Mouse (Mus musculus): ENCODE data around the gene Fbxw2. TPM values are rescaled to one million over a fixed set of nuclear protein-coding genes. Genes with fewer than 3 reads are reported as not detected.
"Not testable (repeated sequence)": the region's sequence is repeated elsewhere in the genome, so short reads cannot be mapped to it uniquely, and the experiment has no call there.

Fbxw2 gene
- total RNA-seq, 2 experiments from 2014 or later, result 97.1 to 103 TPM

DNA sequence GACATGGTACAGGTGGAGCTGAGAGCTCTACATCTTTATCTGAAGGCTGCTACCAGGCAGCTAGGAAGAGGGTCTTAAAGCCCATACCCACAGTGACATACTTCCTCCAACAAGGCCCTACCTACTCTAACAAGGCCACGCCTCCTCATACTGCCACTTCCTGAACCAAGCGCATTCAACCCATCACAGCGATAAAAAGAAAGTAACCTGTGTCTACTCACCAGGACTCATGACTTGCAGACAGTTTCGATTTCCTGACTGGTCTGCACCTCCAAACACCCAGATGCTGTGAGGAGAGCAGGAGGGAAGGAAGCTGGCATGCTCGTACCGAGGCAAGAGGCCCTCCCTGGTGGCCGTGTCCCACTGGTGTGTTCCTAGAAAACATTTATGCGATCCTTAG is 35.8 kb downstream of the Fbxw2 start:
- DNase-seq (ENCODE audit: extremely low spot score in 1 of 2, low spot score in 2 of 2), result no peak
- intact Hi-C loops (cut with DNase I), result no loop called here

DNA sequence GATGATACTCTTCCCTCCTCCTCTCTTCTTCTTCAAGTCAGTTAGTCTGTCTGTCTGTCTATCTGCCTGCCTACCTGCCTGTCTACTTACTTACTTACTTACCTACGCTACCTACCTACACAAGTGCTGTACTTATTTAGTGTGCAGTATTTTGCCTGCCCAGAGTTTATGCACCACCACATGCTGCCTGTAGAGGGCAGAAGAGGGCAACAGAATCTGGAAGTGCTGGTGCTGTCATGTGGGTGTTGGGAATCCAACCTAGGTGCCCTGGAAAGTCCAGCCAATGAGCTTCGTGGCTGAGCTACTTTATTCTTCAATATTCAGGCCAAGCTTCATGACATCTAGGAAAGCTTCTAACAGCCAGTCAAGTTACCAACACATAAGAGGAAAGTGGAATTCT is 42.0 kb downstream of the Fbxw2 start:
- intact Hi-C loops (cut with DNase I), result no loop called here
- no peak for DNase-seq (ENCODE audit: extremely low spot score in 1 of 2, low spot score in 2 of 2)

DNA sequence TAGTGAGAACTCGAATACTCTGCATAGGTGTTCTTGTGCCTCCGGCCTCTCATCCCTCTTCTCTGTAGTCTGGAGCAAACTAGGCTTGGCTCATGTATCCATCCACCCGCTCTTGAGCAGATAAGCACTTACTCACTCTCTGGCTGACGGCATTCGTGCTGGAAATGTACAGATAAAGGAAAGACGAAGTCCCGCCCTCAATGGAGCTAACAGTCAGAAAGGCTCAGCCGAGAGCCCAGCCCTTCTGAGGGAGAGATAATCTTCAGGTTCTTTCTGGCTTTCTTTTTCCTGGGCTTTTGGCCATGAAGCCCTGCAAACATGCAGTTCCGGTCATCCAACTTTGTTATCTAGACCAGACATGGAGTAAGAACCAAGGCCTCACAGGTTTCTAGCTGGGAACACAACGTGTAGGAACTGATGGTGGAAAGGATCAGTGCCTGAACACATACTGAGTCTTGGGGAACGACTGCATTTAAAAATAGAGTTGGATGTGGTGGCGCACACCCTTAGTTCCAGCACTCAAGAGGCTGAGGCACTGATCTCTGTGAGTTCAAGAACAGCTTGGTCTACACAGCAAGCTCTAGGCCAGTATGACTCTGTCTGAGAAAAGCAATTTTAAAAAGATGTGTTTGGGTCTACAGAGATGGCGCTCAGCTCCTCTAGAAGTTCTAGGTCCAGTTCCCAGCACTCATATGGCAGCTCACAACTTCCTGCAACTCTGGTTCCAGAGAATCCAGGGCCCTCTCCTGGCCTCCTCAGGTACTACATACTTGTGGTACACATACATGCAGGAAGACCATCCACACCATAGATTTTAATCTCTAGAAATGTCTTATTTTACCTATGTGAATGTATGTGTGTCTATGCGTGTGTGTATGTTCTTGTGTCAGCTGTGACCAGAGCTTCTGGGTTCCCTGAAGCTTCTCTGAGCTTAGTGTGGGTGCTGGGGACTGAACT is 42.8 kb downstream of the Fbxw2 start:
- intact Hi-C loops (cut with DNase I), result no loop called here
- no peak for DNase-seq (ENCODE audit: extremely low spot score in 1 of 2, low spot score in 2 of 2)

DNA sequence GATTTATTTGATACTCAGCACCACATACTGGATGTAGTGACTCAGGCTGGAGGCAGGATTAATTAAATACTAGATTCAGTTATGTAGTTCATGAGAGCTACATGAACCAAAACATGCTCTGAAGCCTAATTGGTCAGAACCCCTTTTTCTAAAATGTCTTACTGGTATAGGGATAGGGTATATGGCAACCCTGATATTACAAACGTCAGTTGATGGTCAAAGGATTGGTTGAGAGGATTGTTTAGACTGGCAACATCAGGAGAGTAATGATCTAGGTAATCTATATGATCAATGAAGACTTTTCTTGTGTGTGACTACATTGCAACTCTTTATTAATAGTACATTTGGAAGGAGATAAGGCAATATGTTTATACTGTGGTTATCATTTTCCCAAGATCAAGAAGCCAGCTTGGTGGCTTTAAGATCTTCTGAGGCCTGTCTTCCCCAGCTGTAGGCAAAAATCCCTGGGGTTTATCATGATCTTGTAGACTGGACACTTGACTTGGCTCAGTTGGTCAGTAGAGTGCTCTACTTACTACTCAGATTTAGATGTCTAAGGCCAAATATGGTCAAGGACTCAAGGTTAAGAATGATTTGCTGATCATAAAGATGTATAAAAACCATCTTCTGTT is 48.8 kb downstream of the Fbxw2 start:
- DNase-seq (ENCODE audit: extremely low spot score in 1 of 2, low spot score in 2 of 2), result no peak
- intact Hi-C loops (cut with DNase I), result no loop called here

DNA sequence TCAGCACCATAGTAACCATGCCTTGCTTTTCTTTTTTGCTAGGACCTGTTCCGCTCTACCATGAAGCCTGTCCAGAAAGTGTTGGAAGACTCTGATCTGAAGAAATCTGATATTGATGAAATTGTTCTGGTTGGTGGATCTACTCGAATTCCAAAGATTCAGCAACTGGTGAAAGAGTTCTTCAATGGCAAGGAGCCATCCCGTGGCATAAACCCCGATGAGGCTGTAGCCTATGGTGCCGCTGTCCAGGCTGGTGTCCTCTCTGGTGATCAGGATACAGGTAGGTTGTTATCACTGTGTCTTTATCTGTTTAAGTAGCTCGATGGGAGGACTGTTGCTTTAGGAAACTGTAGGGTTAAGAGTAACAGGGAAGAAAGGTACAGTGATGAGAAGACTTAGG is 51.6 kb downstream of the Fbxw2 start:
- intact Hi-C loops (cut with DNase I), result no loop called here
- DNase-seq (ENCODE audit: extremely low spot score in 1 of 2, low spot score in 2 of 2), result no peak

DNA sequence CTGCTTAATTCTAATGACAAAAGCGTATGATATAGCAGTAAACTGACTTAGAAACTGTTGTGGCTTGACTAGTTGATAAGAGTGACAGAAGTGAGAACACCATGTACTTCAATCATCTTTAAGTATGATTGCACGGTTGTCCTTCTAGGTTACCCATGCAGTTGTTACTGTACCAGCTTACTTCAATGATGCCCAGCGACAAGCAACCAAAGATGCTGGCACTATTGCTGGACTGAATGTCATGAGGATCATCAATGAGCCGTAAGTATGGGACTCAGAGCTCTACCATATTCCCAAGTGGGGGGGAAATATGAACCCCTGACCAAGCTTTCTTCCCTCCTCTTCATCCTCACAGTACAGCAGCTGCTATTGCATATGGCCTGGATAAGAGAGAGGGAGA is 52.4 kb downstream of the Fbxw2 start:
- intact Hi-C loops (cut with DNase I), result no loop called here
- DNase-seq (ENCODE audit: extremely low spot score in 1 of 2, low spot score in 2 of 2), result no peak

DNA sequence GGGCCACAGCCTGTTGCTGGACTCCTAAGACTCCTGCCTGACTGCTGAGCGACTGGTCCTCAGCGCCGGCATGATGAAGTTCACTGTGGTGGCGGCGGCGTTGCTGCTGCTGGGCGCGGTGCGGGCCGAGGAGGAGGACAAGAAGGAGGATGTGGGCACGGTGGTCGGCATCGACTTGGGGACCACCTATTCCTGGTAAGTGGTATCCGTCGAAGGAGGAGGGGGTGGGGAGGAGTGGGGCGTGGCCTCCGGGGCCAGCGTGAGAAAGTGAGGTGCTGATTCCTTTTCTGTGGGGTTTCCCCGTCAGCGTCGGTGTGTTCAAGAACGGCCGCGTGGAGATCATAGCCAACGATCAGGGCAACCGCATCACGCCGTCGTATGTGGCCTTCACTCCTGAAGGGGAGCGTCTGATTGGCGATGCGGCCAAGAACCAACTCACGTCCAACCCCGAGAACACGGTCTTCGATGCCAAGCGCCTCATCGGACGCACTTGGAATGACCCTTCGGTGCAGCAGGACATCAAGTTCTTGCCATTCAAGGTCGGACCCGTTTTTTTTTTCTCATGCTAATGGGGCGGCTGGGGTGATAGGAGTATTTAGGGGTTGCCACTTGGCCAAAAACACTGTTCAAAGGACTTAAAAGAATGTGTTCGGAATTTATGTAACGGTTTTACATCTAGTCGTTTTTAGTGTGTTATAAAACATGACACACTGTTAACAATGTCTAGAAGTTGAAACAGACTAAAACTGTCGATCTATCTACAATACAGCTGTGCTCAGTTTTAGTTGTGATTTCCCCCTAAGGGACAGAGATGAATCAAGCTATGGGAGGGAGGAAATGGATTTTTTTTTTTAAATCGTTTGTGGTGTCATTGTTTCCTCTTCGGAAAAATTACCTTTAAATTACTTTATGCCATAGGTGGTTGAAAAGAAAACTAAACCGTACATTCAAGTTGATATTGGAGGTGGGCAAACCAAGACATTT is 53.6 kb downstream of the Fbxw2 start:
- intact Hi-C loops (cut with DNase I), result no loop called here
- peak in 1 of 2 experiments; percentile 61 for DNase-seq (ENCODE audit: extremely low spot score in 1 of 2, low spot score in 2 of 2)

DNA sequence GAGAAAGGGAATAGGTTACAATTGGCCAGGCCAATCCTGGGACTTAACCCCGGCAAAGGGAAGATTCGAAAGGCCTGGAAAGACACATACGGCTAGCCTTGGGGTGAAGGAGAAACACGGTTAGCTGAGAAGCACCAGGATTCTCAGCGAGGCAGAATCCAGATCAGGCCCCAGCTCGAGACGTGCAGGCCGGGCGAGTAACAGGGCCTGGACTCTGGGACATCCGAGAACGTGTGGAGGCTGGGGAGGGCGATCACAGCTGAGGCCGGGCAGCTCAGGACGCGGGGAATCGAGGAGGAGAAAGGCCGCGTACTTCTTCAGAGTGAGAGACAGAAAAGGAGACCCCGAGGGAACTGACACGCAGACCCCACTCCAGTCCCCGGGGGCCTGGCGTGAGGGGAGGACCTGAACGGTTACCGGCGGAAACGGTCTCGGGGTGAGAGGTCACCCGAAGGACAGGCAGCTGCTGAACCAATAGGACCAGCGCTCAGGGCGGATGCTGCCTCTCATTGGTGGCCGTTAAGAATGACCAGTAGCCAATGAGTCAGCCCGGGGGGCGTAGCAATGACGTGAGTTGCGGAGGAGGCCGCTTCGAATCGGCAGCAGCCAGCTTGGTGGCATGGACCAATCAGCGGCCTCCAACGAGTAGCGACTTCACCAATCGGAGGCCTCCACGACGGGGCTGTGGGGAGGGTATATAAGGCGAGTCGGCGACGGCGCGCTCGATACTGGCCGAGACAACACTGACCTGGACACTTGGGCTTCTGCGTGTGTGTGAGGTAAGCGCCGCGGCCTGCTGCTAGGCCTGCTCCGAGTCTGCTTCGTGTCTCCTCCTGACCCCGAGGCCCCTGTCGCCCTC is 54.5 kb downstream of the Fbxw2 start, which contains the start of gene Hspa5:
Gene Hspa5 (plus strand): TSS at position 603 of the 859 bp plus-strand sequence.
- DNase-seq (ENCODE audit: extremely low spot score in 1 of 2, low spot score in 2 of 2), result peak; percentile 100
- intact Hi-C loops (cut with DNase I), result no loop called here

DNA sequence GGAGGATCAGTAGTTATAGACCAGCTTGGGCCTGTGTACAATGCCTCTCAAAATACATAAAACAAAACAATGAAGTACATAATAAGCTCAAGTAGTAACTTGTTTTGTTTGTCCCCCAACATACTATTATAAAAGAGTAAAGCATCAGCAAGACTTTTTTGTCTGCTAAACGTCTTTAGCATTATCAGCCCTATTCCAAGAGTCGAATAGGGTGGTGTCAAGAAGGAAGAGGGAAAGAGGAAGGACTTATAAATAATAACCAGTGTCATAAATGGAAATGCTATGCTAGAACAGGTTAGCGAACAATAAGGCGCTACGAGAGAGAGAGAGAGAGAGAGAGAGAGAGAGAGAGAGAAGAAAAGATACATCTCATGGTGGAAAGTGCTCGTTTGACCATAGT is 55.2 kb downstream of the Fbxw2 start:
- intact Hi-C loops (cut with DNase I), result no loop called here
- DNase-seq (ENCODE audit: extremely low spot score in 1 of 2, low spot score in 2 of 2), result no peak

DNA sequence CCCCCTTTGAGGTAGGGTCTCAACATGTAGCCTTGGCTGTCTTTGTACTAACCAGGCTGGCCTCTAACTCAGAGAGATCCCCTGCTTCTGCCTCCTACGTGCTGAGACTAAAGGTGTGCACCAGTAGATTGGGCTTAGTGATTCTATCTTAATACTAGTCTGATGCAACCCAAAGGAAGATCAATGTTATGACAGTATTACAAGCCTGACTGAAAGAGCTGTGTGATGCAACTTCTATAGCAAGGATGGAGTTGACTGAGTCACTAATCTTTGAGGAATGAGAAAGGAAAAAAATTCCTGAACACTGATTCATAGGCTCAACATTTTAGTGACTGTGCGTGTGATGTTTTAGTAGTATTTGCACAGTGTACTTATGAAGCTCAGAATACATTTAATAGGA is 56.1 kb downstream of the Fbxw2 start:
- DNase-seq (ENCODE audit: extremely low spot score in 1 of 2, low spot score in 2 of 2), result no peak
- intact Hi-C loops (cut with DNase I), result no loop called here

DNA sequence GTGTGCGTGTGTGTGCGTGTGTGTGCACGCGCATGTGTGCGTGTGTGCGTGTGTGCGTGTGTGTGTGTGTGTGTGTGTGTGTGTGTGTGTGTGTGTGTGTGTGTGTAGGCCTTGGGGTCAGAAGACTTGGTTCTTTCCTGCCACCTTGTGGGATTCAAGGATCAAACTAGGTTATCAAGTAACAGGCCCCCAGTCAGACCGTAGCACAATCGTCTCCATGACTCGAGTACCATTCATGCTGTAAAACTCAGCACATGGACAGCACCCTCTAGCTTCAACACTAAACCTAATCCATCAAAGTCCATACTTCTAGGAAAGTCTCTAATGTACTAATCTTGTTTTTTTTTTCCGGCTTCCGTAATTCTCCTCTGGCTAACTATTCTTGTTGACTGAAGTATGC is 61.3 kb downstream of the Fbxw2 start:
- no peak for DNase-seq (ENCODE audit: extremely low spot score in 1 of 2, low spot score in 2 of 2)
- intact Hi-C loops (cut with DNase I), result no loop called here

DNA sequence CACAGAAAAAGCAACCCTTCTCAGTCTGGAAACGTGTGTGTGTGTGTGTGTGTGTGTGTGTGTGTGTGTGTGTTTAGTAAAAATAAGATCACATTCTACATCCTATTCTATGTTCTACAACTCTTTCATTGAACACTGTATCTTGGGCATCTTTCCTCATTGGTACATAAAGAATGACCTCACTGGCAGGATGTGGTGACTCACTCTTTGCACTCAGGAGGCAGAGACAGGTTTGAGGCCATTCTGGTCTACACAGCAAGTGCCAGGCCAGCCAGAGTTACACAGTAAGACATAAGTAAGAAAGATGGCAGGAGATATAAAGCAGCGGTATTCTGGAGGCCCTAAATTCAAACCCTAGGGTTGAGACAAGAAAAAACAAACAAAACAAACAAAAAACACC is 63.2 kb downstream of the Fbxw2 start:
- DNase-seq (ENCODE audit: extremely low spot score in 1 of 2, low spot score in 2 of 2), result no peak
- intact Hi-C loops (cut with DNase I), result no loop called here

DNA sequence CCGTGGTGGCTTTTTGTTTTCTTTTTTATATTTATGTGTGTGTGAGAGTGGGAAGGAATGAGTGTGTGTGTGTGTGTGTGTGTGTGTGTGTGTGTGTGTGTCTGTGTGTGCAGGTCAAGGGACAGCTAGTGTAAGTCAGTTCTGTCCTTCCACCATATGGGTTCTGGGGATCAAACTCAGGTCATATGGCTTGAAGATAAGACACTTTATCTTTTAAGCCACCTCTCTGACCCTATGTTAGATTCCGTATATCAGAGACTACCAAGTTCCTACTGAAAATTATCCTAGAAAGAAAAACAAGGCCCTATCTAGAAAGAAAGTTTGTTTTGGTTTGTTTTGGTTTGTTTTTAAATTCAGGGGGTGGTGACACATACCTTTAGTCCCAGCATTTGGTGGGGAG is 63.9 kb downstream of the Fbxw2 start:
- no peak for DNase-seq (ENCODE audit: extremely low spot score in 1 of 2, low spot score in 2 of 2)
- intact Hi-C loops (cut with DNase I), result no loop called here

DNA sequence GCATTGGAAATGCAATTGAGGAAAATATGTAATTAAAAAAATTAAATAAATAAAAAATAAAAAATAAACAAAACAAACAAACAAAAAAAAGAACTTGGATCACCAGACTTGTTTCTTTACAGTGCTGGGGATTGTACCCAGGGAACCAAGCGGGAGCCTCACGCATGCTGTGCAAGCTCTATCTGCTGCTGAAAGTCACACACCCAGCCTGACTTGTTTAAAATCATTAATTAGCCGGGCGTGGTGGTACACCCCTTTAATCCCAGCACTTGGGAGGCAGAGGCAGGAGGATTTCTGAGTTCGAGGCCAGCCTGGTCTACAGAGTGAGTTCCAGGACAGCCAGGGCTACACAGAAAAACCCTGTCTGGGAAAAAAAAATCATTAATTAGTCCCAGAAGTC is 64.8 kb downstream of the Fbxw2 start:
- intact Hi-C loops (cut with DNase I); DNase-seq (ENCODE audit: extremely low spot score in 1 of 2, low spot score in 2 of 2): not testable (repeated sequence)

DNA sequence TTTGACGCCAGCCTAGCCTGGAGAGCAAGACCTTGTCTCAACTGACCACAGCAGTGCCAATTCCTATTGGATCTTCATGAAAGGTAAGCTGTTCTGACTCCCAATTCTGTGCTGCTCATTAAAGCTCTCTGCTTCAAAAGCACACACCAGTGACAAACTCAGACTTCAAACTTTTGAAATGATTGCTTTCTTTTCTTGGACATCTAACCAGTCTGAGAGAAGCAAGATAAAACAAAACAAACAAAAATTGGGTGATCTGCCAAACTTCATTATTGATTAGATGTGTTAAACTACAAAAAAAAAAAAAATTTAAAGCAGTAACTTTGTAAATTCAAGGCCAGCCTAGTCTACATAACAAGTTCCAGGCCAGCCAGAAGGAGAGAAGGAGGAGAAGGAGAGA is 68.8 kb downstream of the Fbxw2 start:
- intact Hi-C loops (cut with DNase I), result no loop called here
- no peak for DNase-seq (ENCODE audit: extremely low spot score in 1 of 2, low spot score in 2 of 2)

DNA sequence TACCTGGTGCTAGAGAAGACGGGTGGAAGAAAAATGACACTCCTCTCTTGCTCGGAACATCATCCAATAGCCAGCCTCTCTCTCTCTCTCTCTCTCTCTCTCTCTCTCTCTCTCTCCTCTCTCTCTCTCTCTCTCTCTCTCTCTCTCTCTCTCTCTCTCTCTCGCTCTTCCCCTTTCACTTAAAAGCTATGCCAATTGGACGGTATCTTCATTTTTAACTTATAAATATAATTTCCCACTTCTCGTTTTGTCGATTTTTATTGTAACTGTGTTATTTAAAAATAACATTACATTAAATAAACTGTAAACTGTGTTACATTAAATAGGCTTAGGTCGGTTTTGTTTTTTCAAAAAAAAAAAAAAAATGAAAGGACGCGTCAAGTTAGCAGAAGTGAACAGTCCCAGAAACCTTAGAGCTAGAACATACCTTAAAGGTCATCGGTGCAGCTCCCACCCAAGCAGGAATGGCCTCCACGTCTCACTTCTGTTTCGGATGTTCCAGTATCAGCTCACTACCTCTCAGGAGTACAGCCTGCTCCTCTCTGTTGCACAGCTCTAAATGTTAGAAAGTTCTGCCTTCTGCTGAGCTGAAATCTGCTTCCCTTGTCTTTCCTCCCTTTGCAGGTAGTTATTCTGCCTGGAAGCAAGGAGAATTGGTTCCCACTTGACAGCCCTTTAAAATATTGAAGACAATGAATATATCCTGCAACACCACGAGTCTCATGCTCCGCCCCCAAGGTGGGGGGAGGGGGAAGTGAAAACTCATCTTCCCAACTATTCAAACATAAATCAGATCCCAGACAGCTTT is 71.4 kb downstream of the Fbxw2 start, which contains the start of gene Gapvd1:
Gene Gapvd1 (minus strand): TSS at position 682 of the 808 bp plus-strand sequence.
- DNase-seq (ENCODE audit: extremely low spot score in 1 of 2, low spot score in 2 of 2), result peak in 1 of 2 experiments; percentile 38
- intact Hi-C loops (cut with DNase I), result no loop called here

Data from left cerebral cortex, postnatal 10 days (tissue).